Mouse (Mus musculus): ENCODE measurements around the gene Sec1. TPM values are rescaled to one million over a fixed set of nuclear protein-coding genes. Genes with fewer than 3 reads are reported as not detected.

Sec1 gene
- total RNA-seq, 2 experiments from 2014 or later, result 0.23 to 0.39 TPM

DNA sequence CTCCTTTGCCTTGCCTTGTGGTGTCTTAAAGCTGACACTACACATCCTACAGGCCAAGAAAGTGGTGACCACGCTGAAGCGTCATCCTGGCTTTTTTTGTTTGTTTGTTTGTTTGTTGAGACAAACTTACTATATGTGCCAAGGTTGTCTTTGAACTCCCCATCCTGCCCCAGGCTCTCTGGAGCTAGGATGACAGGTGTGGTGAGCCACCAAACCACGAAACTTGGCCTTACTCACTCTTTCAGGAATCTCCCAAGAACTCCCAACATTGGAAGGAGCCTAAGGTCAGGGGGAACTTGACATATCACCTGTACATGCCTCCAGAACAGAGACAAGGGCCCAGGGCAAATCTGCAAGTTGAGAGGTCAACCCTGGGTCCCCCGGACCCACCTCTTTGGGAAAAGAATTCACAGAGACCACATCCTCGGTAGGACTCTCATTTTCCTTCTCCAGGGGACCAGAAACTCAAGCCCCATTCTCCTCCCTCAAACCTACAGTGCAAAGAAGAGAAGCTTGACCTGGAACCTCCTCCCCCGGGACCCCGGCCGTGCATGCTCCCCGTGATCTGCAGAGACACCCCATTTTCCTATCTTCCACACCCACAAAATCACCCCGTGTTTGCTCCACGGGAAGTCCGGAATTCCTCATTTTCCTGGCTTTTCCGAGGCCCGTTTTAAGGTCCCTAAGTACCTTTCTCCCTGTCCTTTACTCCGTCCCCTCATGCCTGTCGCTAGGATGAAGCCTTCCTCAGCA, 51.5 kb downstream of the Sec1 start:
- DNase-seq (ENCODE audit: low spot score in 2 of 2), result no peak

DNA sequence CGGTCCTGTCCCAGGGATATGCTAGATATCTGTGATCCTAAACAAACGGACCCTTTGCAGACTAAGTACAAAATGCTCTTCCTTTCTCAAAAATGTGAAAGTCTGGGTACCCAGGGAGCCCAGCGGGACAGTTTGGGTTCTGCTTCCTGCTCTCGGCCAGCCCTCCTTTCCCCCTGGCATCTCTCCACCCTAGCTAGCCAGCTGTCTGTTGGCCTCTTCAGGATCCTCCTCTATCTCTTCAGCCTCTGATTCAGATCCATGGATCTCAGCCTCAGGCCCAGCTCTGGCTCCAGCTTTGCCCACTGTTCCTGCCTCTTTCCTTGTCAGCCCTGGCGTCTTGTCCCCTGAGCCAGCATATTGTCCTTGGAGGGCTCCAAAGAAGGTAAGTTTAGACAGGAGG, 52.1 kb downstream of the Sec1 start:
- DNase-seq (ENCODE audit: low spot score in 2 of 2), result peak in 1 of 2 experiments; percentile 55

DNA sequence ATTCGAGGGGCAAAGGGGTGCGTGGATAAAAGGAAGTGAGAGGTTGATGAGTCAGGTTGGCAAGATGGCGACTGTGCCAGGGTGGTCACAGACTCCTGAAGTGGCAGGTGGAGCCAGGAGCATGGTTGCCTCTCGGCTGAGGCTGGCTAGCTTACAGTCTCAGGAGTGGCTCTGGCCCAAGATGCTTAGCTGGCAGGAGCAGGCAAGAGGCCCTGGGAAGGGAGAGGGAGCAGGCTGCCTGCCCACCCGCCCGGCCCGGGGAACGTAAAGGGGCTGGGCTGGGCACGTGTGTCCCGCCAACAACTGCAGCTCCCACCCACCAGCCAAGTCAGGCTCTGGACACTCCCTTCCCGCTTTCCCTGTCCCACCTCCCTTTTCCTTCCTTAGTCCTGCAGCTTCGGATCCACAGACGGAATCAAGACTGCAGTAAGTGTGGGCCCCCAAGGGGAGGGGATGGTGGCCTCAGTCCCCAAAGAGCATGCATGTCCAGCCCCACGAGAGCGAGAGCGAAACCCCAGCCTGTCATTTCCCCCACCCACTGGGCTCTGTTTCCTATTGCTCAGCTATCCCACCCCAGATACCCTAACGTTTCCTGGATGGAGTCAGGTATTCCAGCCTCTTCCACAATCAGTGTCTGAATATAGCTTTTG, 52.7 kb downstream of the Sec1 start:
- DNase-seq (ENCODE audit: low spot score in 2 of 2), result peak in 1 of 2 experiments; percentile 73

DNA sequence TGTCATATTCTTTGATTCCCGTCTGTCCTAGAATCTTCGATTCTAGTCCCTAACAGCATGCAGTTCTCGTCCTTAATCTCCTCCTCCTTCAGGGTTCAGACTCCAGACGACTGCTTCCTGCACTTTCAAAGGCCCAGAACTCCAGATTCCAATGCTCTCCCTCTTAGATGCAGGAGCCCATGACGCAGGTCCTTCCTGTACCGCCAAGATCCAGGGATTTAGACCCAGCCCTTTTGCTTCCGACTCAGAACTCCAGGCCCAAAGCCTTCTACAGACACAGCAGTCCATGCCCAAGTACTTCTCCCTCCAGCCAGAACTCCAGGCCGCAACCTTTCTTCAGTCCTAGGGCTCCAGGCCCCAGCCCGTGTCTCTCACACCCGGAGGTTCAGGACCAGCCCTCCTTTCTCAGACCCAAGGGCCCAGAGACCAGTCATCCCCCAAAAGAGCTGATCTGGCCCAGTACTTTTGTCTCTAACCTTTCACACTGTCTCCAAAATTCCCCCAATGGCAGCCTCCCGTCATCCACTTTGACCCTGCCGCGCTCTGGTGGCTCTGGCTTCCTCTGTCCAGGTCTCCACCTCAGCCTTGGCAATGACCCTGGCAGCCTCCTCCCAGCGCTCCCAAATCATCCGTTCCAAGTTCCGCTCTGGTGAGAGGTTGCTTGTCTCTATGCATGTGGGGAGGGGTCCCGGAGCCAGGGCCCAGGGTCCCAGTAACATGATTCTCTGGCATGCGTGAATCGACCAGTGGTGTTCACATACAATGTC, 53.8 kb downstream of the Sec1 start:
- no peak for DNase-seq (ENCODE audit: low spot score in 2 of 2)

DNA sequence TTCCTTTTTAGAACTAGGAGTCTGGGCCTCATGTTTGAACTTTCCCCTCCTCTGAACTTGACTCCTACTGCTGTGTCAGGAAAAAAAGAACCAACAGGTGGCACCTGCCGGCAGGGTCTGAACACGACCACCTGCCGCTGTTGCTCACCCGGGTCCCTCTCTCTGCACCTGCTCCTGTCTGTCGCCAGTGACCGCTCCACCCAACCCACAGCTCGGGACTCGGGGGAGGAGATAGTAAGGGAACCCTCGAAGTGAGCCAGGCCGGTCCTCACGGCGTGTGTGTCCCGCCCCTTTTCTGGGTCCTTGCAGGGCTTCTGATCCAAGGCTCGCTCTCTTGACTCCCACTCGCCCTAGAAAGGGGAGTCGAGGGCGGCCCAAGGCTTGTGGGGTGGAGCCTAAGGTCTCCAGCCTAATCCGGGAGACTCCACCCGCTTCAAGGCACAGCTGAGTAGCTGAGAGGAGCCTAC, 54.6 kb downstream of the Sec1 start, which contains the start of gene Mamstr:
Gene Mamstr, plus strand, starts transcription at position 417 of the 467 bp plus-strand sequence.
- peak; percentile 53 to 76 for DNase-seq (ENCODE audit: low spot score in 2 of 2)

DNA sequence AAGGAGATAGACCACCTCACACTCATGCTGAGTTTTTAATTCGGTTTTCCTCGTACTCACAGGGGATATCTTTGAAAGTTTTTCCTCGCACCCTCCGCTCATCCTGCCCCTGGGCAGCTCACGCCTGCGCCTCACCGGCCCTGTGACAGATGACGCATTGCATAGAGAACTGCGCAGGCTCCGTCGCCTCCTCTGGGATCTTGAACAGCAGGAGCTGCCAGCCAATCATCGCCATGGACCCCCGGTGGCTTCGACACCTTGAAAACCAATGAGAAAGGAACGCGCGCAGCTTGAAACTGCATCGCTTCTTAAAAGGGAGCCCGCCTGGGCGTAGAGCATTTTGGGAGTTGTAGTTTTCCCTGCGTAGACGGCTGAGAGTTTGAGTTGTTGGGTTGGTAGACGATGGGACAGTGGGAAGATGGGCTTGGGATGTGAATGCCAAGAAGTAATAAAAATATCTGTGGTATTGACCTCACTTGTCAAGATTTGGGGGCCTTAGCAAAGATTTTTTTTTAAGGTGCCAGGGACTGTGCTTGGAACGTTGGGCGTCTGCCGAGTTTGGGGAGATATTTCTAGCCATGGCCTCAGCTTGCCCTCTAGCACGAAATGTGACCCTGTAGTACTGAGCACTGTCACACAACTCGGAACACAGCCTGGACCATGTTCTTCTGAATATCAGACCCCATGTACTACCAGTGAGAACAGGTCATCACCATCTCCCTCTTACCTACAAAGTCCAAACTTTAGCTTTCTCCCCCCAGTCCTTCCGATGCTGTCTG, 55.4 kb downstream of the Sec1 start:
- DNase-seq (ENCODE audit: low spot score in 2 of 2), result peak; percentile 80 to 94

DNA sequence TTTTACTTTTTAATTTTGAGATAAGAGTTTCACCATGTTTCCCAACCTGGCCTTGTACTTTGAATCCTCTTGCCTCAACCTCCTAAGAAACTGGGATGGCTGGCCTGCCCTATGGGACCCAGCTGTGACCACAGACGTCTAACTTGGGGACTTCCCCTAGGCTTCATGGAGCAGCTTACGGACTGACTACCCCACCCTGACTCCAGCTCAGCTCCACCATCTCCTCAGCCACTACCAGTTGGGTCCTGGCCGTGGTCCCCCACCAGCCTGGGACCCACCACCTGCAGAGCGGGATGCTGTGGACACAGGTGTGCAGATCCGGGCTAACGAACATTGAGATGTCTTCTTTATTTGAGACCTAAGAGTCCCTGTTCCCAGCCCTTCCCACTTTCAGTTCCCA, 56.5 kb downstream of the Sec1 start:
- no peak for DNase-seq (ENCODE audit: low spot score in 2 of 2)

DNA sequence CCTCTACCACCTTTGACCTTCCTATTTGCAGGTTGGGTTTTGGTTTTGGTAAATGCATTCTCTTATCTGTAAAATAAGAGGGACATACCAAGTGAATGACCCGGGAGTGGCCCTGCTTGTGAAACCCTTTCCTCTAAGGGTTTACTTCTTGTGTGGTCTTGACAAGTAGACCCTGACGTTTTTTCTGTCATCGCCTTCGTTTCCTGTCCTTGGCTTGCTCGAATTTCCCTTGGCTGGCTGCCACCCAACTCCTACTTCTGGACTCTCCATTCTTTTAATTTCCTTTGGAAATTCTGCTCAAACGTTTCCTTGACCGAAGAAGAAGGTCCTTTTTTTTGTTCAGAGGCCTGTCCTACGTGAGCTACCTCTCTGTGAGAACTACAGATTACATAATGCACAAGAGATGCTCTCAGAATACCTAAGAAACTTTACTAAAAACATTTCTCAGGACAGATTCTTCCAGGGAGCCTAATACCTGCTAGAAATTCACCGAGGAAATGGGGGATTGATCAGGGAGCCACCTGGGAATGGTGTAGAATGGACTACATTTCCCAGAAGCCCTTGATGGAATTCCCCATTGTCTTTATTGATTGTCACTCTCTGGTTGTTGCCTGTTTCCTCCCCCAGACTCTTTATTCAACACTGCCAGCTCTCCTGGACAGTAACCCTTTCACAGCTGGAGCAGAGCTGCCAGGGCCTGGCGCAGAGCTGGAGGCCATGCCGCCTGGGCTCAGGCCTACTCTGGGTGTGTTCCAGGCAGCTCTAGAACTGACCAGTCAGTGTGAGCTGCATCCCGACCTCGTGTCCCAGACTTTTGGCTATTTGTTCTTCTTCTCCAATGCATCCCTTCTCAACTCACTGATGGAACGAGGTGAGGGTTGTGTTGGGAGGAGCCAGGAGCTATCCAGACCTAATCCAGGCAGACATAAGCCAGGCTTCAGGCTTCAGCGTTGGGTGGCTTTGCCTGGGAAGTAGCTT, 58.2 kb downstream of the Sec1 start:
- no peak for DNase-seq (ENCODE audit: low spot score in 2 of 2)

DNA sequence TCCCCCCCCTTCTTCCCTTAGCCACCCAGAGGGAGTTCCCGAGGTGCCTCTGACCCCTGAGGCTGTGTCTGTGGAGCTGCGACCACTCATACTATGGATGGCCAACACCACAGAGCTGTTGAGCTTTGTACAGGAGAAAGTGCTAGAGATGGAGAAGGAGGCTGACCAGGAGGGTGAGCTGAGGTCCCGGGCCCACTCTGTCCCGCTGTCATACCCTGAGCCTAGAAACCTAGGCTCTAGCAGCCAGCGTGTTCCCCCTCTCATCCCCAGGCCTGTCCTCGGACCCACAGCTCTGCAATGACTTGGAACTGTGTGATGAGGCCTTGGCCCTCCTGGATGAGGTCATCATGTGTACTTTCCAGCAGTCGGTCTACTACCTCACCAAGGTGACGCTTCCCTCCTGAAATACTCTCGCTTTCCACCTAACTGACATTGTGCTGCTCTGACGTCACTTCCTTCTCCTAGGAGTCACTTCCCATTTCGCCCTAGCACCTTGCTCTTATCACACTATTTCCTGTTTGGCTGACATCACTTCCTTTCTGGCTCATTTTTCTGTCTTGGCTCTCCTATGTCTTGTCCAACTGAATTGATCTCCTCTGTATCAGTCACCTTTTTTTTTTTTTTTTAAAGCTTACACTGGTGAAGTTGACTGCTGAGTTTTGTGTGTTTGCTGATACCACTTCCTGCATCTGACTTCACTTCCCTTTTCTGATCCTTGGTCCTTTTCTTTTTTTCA, 59.1 kb downstream of the Sec1 start:
- no peak for DNase-seq (ENCODE audit: low spot score in 2 of 2)

DNA sequence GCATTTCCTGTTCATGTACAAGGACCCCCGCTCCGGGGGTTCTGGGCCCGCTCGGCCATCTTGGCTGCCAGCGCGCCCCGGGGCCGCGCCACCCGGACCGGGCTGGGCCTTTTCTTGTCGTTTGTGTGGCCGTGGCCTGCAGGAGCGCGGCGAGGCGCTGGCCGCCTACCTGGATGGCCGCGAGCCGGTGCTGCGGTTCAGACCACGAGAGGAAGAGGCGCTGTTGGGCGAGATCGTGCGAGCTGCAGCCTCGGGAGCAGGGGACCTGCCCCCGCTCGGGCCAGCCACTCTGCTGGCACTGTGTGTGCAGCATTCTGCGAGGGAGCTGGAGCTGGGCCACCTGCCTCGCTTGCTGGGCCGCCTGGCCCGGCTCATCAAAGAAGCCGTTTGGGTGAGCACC, 61.7 kb downstream of the Sec1 start:
- DNase-seq (ENCODE audit: low spot score in 2 of 2), result no peak

DNA sequence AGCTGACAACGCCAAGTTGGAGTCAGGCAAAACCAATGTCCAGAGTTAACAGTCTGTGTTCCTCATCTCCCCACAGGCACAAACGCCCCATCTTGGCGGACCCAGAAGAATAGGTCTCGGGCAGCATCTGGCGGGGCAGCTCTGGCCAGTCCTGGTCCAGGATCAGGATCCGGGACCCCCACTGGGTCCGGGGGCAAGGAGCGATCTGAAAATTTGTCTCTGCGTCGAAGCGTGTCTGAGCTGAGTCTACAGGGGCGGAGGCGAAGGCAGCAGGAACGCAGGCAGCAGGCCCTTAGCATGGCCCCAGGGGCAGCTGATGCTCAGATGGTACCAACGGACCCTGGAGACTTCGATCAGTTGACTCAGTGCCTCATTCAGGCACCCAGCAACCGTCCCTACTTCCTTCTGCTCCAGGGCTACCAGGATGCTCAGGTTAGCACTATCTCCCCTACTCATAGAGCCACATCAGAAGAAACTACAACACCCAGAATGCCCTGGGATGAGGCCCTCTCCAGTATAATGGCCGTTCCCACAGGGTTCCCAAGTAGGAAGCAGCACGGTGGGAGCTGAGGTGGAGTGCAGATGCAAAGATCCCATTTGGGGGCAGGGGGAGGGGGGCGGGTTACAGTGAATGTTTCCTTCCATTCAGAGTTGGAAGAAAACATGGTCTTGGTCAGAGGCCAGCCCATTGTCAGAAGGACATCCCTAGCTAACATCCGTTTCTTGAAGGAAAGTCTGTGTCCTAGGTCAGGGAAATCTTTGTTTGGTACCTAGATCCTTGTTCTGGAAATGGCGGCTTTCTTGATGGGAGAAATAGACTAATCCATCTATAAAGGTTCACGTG, 63.9 kb downstream of the Sec1 start:
- no peak for DNase-seq (ENCODE audit: low spot score in 2 of 2)

DNA sequence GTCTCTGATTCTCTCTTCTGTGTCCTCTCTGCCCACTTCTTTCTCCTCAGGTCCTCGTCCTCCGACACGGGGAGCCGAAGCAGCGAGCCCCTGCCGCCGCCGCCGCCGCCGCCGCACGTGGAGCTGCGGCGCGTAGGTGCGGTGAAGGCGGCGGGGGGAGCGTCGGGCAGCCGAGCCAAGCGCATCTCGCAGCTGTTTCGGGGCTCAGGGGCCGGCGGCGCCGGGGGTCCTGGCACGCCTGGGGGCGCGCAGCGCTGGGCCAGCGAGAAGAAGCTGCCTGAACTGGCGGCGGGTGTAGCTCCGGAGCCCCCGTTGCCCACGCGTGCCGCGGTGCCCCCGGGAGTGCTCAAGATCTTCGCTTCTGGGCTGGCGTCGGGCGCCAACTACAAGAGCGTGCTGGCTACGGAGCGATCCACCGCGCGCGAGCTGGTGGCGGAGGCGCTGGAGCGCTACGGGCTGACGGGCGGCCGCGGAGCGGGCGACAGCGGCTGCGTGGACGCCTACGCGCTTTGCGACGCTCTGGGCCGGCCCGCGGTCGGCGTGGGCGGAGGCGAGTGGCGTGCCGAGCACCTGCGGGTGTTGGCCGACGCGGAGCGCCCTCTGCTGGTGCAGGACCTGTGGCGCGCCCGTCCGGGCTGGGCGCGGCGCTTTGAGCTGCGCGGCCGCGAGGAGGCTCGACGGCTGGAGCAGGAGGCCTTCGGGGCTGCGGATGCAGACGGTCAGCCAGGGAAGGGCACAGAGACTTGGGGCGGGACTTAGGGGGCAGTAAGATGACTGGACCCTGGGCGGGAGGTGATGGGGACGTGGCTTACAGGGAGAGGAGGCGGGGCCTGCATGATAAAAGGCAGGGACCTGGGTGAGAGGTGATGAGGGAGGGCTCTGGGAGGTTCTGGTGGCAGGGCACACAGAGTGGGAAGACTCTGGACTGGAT, 65.6 kb downstream of the Sec1 start:
- peak; percentile 84 to 91 for DNase-seq (ENCODE audit: low spot score in 2 of 2)

Other genes with a start within 250 kb of the Sec1 start
- 100 to 1,000 TPM; 339 to 373 TPM for gene Ftl1, start 234.5 kb downstream of the Sec1 start, total RNA-seq (2021)
- gene Bax, start 227.5 kb downstream of the Sec1 start, total RNA-seq (2021), result 10 to 100 TPM; 39.3 to 43.8 TPM
- gene Tulp2, start 212.5 kb downstream of the Sec1 start, total RNA-seq (2021), result under 1 TPM; 0.17 to 0.36 TPM
- gene Gm45808, start 207.6 kb downstream of the Sec1 start, total RNA-seq (2021), result 1 to 10 TPM; 3.8 to 5.4 TPM
- gene Dhdh, start 205.6 kb downstream of the Sec1 start, total RNA-seq (2021), result 1 to 10 TPM; 8.3 TPM
- 100 to 1,000 TPM; 182 to 199 TPM for gene Nucb1, start 184.0 kb downstream of the Sec1 start, total RNA-seq (2021)
- gene Ppp1r15a, start 168.1 kb downstream of the Sec1 start, total RNA-seq (2021), result 10 to 100 TPM; 22.7 to 23.5 TPM
- 10 to 100 TPM; 17.1 to 20.3 TPM for gene Plekha4, start 168.1 kb downstream of the Sec1 start, total RNA-seq (2021)
- under 1 TPM; 0.61 to 0.80 TPM for gene Hsd17b14, start 139.5 kb downstream of the Sec1 start, total RNA-seq (2021)
- gene Bcat2, start 124.2 kb downstream of the Sec1 start, total RNA-seq (2021), result 10 to 100 TPM; 32.2 to 36.3 TPM
- gene Fgf21, start 78.9 kb downstream of the Sec1 start, total RNA-seq (2021), result not detected
- not detected for gene Fut1, start 77.1 kb downstream of the Sec1 start, total RNA-seq (2021)
- gene Izumo1, start 72.6 kb downstream of the Sec1 start, total RNA-seq (2021), result under 1 TPM; 0.34 to 0.36 TPM
- gene Rasip1, start 66.9 kb downstream of the Sec1 start, total RNA-seq (2021), result 10 to 100 TPM; 23.0 to 25.6 TPM
- 100 to 1,000 TPM; 170 to 187 TPM for gene Mamstr, start 54.4 kb downstream of the Sec1 start, total RNA-seq (2021)
- gene Fut2, start 28.0 kb downstream of the Sec1 start, total RNA-seq (2021), result not detected
- gene Ntn5, start 10.4 kb downstream of the Sec1 start, total RNA-seq (2021), result 1 to 10 TPM in 1 of 2 experiments, under 1 TPM in 1; 0.88 to 1.3 TPM
- gene Car11, start 5.4 kb upstream of the Sec1 start, total RNA-seq (2021), result 1 to 10 TPM; 4.6 to 4.9 TPM
- 10 to 100 TPM; 22.1 to 26.9 TPM for gene Dbp, start 10.7 kb upstream of the Sec1 start, total RNA-seq (2021)
- gene Rpl18, start 21.1 kb upstream of the Sec1 start, total RNA-seq (2021), result 1,000 to 10,000 TPM in 1 of 2 experiments, 100 to 1,000 TPM in 1; 1,000 to 1,132 TPM
- gene Sphk2, start 23.6 kb upstream of the Sec1 start, total RNA-seq (2021), result 10 to 100 TPM; 17.4 to 17.9 TPM
- gene Fam83e, start 26.8 kb upstream of the Sec1 start, total RNA-seq (2021), result under 1 TPM; 0.34 to 0.52 TPM
- gene Spaca4, start 31.4 kb upstream of the Sec1 start, total RNA-seq (2021), result not detected
- gene Lmtk3, start 89.3 kb upstream of the Sec1 start, total RNA-seq (2021), result under 1 TPM; 0.54 to 0.65 TPM
- under 1 TPM in 1 of 2 experiments, not detected in 1; 0.60 TPM for gene Sult2b1, start 90.3 kb upstream of the Sec1 start, total RNA-seq (2021)
- gene Cyth2, start 120.2 kb upstream of the Sec1 start, total RNA-seq (2021), result 10 to 100 TPM; 56.1 to 61.5 TPM
- gene Kcnj14, start 130.4 kb upstream of the Sec1 start, total RNA-seq (2021), result under 1 TPM; 0.39 TPM
- gene Grwd1, start 136.5 kb upstream of the Sec1 start, total RNA-seq (2021), result 10 to 100 TPM; 17.4 to 18.0 TPM
- 100 to 1,000 TPM; 101 to 104 TPM for gene Kdelr1, start 178.4 kb upstream of the Sec1 start, total RNA-seq (2021)
- gene Grin2d, start 184.0 kb upstream of the Sec1 start, total RNA-seq (2021), result 1 to 10 TPM; 1.2 to 1.5 TPM
- gene Syngr4, start 202.3 kb upstream of the Sec1 start, total RNA-seq (2021), result under 1 TPM; 0.39 to 0.75 TPM
- gene Tmem143, start 202.5 kb upstream of the Sec1 start, total RNA-seq (2021), result 10 to 100 TPM; 31.4 to 33.7 TPM
- gene Emp3, start 227.0 kb upstream of the Sec1 start, total RNA-seq (2021), result 10 to 100 TPM; 85.8 to 88.0 TPM
- gene Ccdc114, start 229.7 kb upstream of the Sec1 start, total RNA-seq (2021), result 1 to 10 TPM; 2.4 to 2.5 TPM

Data from gastrocnemius, postnatal 4 days (tissue).